Mouse (Mus musculus) layer of hippocampus, adult 2 months (tissue): ENCODE results near the gene Cfap99. TPM values are rescaled to one million over a fixed set of nuclear protein-coding genes. Genes with fewer than 3 reads are reported as not detected.

Experiments used
- DNase-seq, 2 experiments: peaks; one replicate each; pipeline ENCODE4 v3.0.0; 2022; ENCODE audit warnings: low spot score in 2 of 2
- H3K27ac ChIP-seq: fragments of 200-600 bp; 2 replicates; pipeline ENCODE4 v1.8.1; 2022
- H3K4me3 ChIP-seq: fragments of 200-600 bp; 2 replicates; pipeline ENCODE4 v1.8.1; 2022; ENCODE audit warnings: mild to moderate bottlenecking
- CTCF ChIP-seq: fragments of 200-600 bp; conservative IDR thresholded peaks from 2 replicates; pipeline ENCODE4 v1.8.1; 2022; ENCODE audit warnings: antibody characterized with exemption, mild to moderate bottlenecking, moderate library complexity
- total RNA-seq, 2 experiments: library from RNA; stranded (reverse); gene quantifications; 2 replicates each; pipeline ENCODE4 v1.2.3; 2021

Gene Cfap99
- total RNA-seq, 2 experiments from 2014 or later: 0.22 to 0.56 TPM

GRCm38 (mm10) chr5:34269197-34269920, 19.0 kb upstream of the Cfap99 start:
- H3K4me3 ChIP-seq: no peak overlapping the region
- H3K27ac ChIP-seq: no peak overlapping the region
- no peak for TF ChIP-seq CTCF
- no peak for DNase-seq

GRCm38 (mm10) chr5:34269921-34270465, 18.4 kb upstream of the Cfap99 start:
- H3K4me3 ChIP-seq: no peak overlapping the region
- DNase-seq: no peak
- no peak overlapping the region for H3K27ac ChIP-seq
- TF ChIP-seq CTCF: no peak

- DNase-seq: no peak
- Histone ChIP-seq H3K27ac (no peak overlapping the region), H3K4me3 (no peak overlapping the region)
- TF ChIP-seq CTCF: peak; percentile 68
These were observed 16.7 kb upstream of the Cfap99 start for GRCm38 (mm10) chr5:34271743-34272142.

GRCm38 (mm10) chr5:34273251-34273681, 15.1 kb upstream of the Cfap99 start:
- DNase-seq: no peak
- H3K27ac ChIP-seq: peak overlapping the region; percentile 44; the same call in 1 of the 2 replicates
- no peak overlapping the region for H3K4me3 ChIP-seq
- no peak for TF ChIP-seq CTCF

- no peak for DNase-seq
- peak overlapping the region; percentile 44 for H3K27ac ChIP-seq
- no peak for TF ChIP-seq CTCF
- no peak overlapping the region for H3K4me3 ChIP-seq
These were observed 14.1 kb upstream of the Cfap99 start for GRCm38 (mm10) chr5:34274268-34274667.

- H3K4me3 ChIP-seq: no peak overlapping the region
- H3K27ac ChIP-seq: peak overlapping the region; percentile 44
- no peak for TF ChIP-seq CTCF
- DNase-seq: no peak
These were observed 13.6 kb upstream of the Cfap99 start for GRCm38 (mm10) chr5:34274676-34275293.

GRCm38 (mm10) chr5:34276191-34276590, 12.2 kb upstream of the Cfap99 start:
- peak overlapping the region; percentile 53 for H3K27ac ChIP-seq
- no peak for TF ChIP-seq CTCF
- DNase-seq: no peak

GRCm38 (mm10) chr5:34276746-34277145, 11.7 kb upstream of the Cfap99 start:
- peak overlapping the region; percentile 53 for H3K27ac ChIP-seq
- no peak overlapping the region for H3K4me3 ChIP-seq
- DNase-seq: peak in 1 of 2 experiments; percentile 66
- no peak for TF ChIP-seq CTCF

More at GRCm38 (mm10) chr5:34276191-34276590, 12.2 kb upstream of the Cfap99 start:
- H3K4me3 ChIP-seq: no peak overlapping the region

GRCm38 (mm10) chr5:34278058-34278457, 10.3 kb upstream of the Cfap99 start:
- no peak for DNase-seq
- H3K27ac ChIP-seq: no peak overlapping the region
- no peak overlapping the region for H3K4me3 ChIP-seq
- no peak for TF ChIP-seq CTCF

- no peak for TF ChIP-seq CTCF
- Histone ChIP-seq H3K4me3 (no peak overlapping the region), H3K27ac (no peak overlapping the region)
- DNase-seq: no peak
These were observed 9.2 kb upstream of the Cfap99 start for GRCm38 (mm10) chr5:34279214-34279613.

- Histone ChIP-seq H3K27ac (no peak overlapping the region), H3K4me3 (no peak overlapping the region)
- TF ChIP-seq CTCF: no peak
- DNase-seq: no peak
These were observed 7.4 kb upstream of the Cfap99 start for GRCm38 (mm10) chr5:34280976-34281375.

GRCm38 (mm10) chr5:34283355-34283754, 5.0 kb upstream of the Cfap99 start:
- TF ChIP-seq CTCF: no peak
- Histone ChIP-seq H3K27ac (no peak overlapping the region), H3K4me3 (no peak overlapping the region)
- DNase-seq: no peak

- no peak for TF ChIP-seq CTCF
- no peak for DNase-seq
- H3K27ac ChIP-seq: no peak overlapping the region
- no peak overlapping the region for H3K4me3 ChIP-seq
These were observed 4.1 kb upstream of the Cfap99 start for GRCm38 (mm10) chr5:34284156-34284750.

- no peak for TF ChIP-seq CTCF
- DNase-seq: no peak
- no peak overlapping the region for H3K4me3 ChIP-seq
- no peak overlapping the region for H3K27ac ChIP-seq
These were observed 3.1 kb upstream of the Cfap99 start for GRCm38 (mm10) chr5:34285285-34285684.
